8 mouse cellular contexts compared by ENCODE assay signal in the genomic region with DNA sequence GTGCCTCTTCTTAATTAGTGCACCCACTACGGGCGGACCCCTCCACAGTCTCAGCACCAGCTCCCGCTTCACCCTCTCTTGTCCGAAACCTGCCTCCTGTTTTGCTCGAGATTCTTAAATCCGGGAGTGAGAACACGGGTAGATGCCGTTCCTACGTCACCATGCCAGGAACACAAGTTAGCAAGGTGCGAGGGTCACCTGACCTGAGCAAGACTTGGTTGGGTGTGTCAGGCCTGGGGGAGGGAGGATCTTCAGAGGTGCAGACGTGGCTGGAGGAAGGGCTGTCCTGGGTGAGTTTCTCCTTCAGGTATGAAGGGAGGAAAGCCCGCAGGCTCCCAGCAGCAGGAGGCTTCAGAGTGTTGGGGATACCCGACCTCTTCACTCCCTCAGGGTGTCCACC. TPM values are rescaled to one million over a fixed set of nuclear protein-coding genes. Genes with fewer than 3 reads are reported as not detected.
DNase-seq lines count a peak whose midpoint lies in the region; ATAC-seq and TF ChIP-seq lines count a peak whose summit lies in the region.

A gene (plus strand): TSS at position 239 of the 400 bp plus-strand sequence.

- 42% methylated on average over 13 of the region's 13 CpGs for WGBS in lung, adult 2 months
- 14% methylated on average over 13 of the region's 13 CpGs for WGBS in embryonic facial prominence, embryonic 12.5 days
- WGBS in neural tube, embryonic 12.5 days = 17% methylated on average over 13 of the region's 13 CpGs

- no peak within 1 kb of the TSS for H3K4me3 ChIP-seq in lung, adult 2 months (replicated peaks; ENCODE audit: extremely low read depth, low read depth, low read length)
- no peak within 1 kb of the TSS for H3K4me3 ChIP-seq in embryonic facial prominence, embryonic 12.5 days
- H3K4me3 ChIP-seq in neural tube, embryonic 12.5 days = no peak within 1 kb of the TSS

- peak; percentile 5; the same call in 1 of the 2 replicates for TF ChIP-seq POLR2A in lung, adult 2 months (IDR thresholded peaks at IDR 0.05; ENCODE audit: borderline replicate concordance, extremely low read depth, low read depth, low read length)

- no peaks in the 10 kb centered on the region for H3K27me3 ChIP-seq in embryonic facial prominence, embryonic 12.5 days
- no peaks in the 10 kb centered on the region for H3K27me3 ChIP-seq in neural tube, embryonic 12.5 days (replicated peaks)

- TF ChIP-seq CTCF in lung, adult 2 months (IDR thresholded peaks at IDR 0.05; ENCODE audit: insufficient read depth, low read length) = no peak

- no peak within 1 kb of the TSS for H3K9ac ChIP-seq in embryonic facial prominence, embryonic 12.5 days
- no peak within 1 kb of the TSS for H3K9ac ChIP-seq in neural tube, embryonic 12.5 days

- H3K36me3 ChIP-seq in embryonic facial prominence, embryonic 12.5 days = no peaks in the 10 kb centered on the region
- no peaks in the 10 kb centered on the region for H3K36me3 ChIP-seq in neural tube, embryonic 12.5 days

- H3K4me1 ChIP-seq in lung, adult 2 months (ENCODE audit: control insufficient read depth, insufficient read depth, low read length) = peaks cover 8% of the 10 kb centered on the region; the same call in 1 of the 2 replicates
- H3K4me1 ChIP-seq in embryonic facial prominence, embryonic 12.5 days = peaks cover 21% of the 10 kb centered on the region
- peaks cover 29% of the 10 kb centered on the region for H3K4me1 ChIP-seq in neural tube, embryonic 12.5 days

- no peak within 1 kb of the TSS for H3K4me2 ChIP-seq in embryonic facial prominence, embryonic 12.5 days (replicated peaks)
- H3K4me2 ChIP-seq in neural tube, embryonic 12.5 days (replicated peaks) = peak within 1 kb of the TSS; percentile 20; the same call in 1 of the 2 replicates

- no peaks in the 10 kb centered on the region for H3K9me3 ChIP-seq in embryonic facial prominence, embryonic 12.5 days
- H3K9me3 ChIP-seq in neural tube, embryonic 12.5 days = no peaks in the 10 kb centered on the region

- peak; percentile 28 for DNase-seq in lung, adult 2 months
- no peak for DNase-seq in lung, postnatal 4 days
- DNase-seq in layer of hippocampus, postnatal 14 days (ENCODE audit: low spot score in 2 of 2) = no peak
- no peak for DNase-seq in ovary, postnatal 10 days (ENCODE audit: low spot score)
- DNase-seq in natural killer cell, adult 2 months (ENCODE audit: low spot score in 2 of 2) = no peak
- no peak for DNase-seq in urinary bladder, adult 18-20 months (ENCODE audit: low spot score in 2 of 2)

- ATAC-seq in embryonic facial prominence, embryonic 12.5 days (ENCODE audit: insufficient number of reproducible peaks, insufficient read depth, low FRiP score, low TSS enrichment) = no peak
- ATAC-seq in neural tube, embryonic 12.5 days (ENCODE audit: low FRiP score, low read depth) = no peak

- H3K27ac ChIP-seq in embryonic facial prominence, embryonic 12.5 days = no peak within 1 kb of the TSS
- H3K27ac ChIP-seq in neural tube, embryonic 12.5 days = no peak within 1 kb of the TSS

RNA-seq across cellular contexts. Expression of the gene that starts here (rescaled TPM):
- 59.8 and 62.3 TPM in 2 replicates for polyA plus RNA-seq in lung, adult 2 months (2012; rRNA removed)
- 30.8 and 37.3 TPM in 2 replicates for polyA plus RNA-seq in embryonic facial prominence, embryonic 12.5 days (2016; fragmentation: Nextera tagmentation; extraction: Ambion mirVana)
- 100 to 1,000 TPM; 117 to 118 TPM for total RNA-seq in layer of hippocampus, postnatal 14 days (2021)
- polyA plus RNA-seq in neural tube, embryonic 12.5 days (2016; fragmentation: Nextera tagmentation; extraction: Ambion mirVana) = 34.2 and 38.1 TPM in 2 replicates
